Mouse (Mus musculus) MEL (cell line): Measurements from ENCODE around the gene Kcnmb2. TPM values are rescaled to one million over a fixed set of nuclear protein-coding genes. Genes with fewer than 3 reads are reported as not detected.

ENCODE experiments used
- DNase-seq: peaks from one replicate; pipeline ENCODE4 v3.0.0; 2011; ENCODE audit warnings: low read depth, low spot score
- H3K27ac ChIP-seq: 2 replicates; pipeline ENCODE4 v1.5.1; 2012; ENCODE audit warnings: low read depth, mild to moderate bottlenecking, control low read depth, low read length, moderate library complexity; ENCODE audit not compliant: control insufficient read depth
- H3K27me3 ChIP-seq, 2 experiments: fragments of 150-350 bp in 1 of 2; sonication (generic) in 1 of 2; 2 replicates each; pipeline ENCODE4 v1.6.1; 2012; ENCODE audit warnings: low read length in 2 of 2, mild to moderate bottlenecking in 2 of 2, improper control_type of control experiment in 1 of 2, moderate library complexity in 1 of 2; ENCODE audit not compliant: insufficient read depth in 2 of 2, control insufficient read depth in 1 of 2
- H3K36me3 ChIP-seq, 2 experiments: 2 replicates each; pipeline ENCODE4 v1.6.1; 2012 to 2014; ENCODE audit warnings: low read length in 2 of 2, improper control_type of control experiment in 1 of 2, inconsistent platforms in 1 of 2, mild to moderate bottlenecking in 1 of 2; ENCODE audit not compliant: insufficient read depth in 2 of 2, control insufficient read depth in 1 of 2
- H3K4me1 ChIP-seq, 2 experiments: fragments of 150-350 bp in 1 of 2; sonication (generic) in 1 of 2; 2 replicates each; pipeline ENCODE4 v1.6.1; 2012; ENCODE audit warnings: low read length in 2 of 2, improper control_type of control experiment in 1 of 2, mild to moderate bottlenecking in 1 of 2; ENCODE audit not compliant: insufficient read depth in 2 of 2, control insufficient read depth in 1 of 2
- H3K4me3 ChIP-seq, 2 experiments: fragments of 150-350 bp in 1 of 2; sonication (generic) in 1 of 2; 2 replicates each; pipeline ENCODE4 v1.5.1; 2012; ENCODE audit warnings: low read depth in 2 of 2, low read length in 2 of 2, mild to moderate bottlenecking in 2 of 2, moderate library complexity in 2 of 2, control low read depth in 1 of 2, improper control_type of control experiment in 1 of 2; ENCODE audit not compliant: control insufficient read depth in 1 of 2, insufficient read depth in 1 of 2
- H3K79me2 ChIP-seq: 2 replicates; pipeline ENCODE4 v1.6.1; 2012; ENCODE audit warnings: mild to moderate bottlenecking, low read length, moderate library complexity; ENCODE audit not compliant: control insufficient read depth, poor library complexity, insufficient read depth
- H3K9ac ChIP-seq: 2 replicates; pipeline ENCODE4 v1.6.1; 2012; ENCODE audit warnings: low read depth, mild to moderate bottlenecking, control low read depth, low read length, moderate library complexity; ENCODE audit not compliant: control insufficient read depth, poor library complexity, severe bottlenecking
- H3K9me3 ChIP-seq: fragments of 150-350 bp; sonication (generic); replicated peaks from 2 replicates; pipeline ENCODE4 v1.6.1; 2012; ENCODE audit warnings: mild to moderate bottlenecking, low read length, improper control_type of control experiment, moderate library complexity; ENCODE audit not compliant: insufficient read depth
- CHD1 ChIP-seq: IDR thresholded peaks from 2 replicates; pipeline ENCODE4 v1.6.1; 2012; ENCODE audit warnings: low read depth, mild to moderate bottlenecking, inconsistent platforms, low read length, improper control_type of control experiment
- CHD2 ChIP-seq: IDR thresholded peaks from 2 replicates; pipeline ENCODE4 v1.6.1; 2011; ENCODE audit warnings: low read length, improper control_type of control experiment
- CTCF ChIP-seq, 3 experiments: IDR thresholded peaks in 2 of 3; conservative IDR thresholded peaks in 1 of 3; 2 replicates each; pipeline ENCODE4 v1.5.1; 2011 to 2012; ENCODE audit warnings: low read length in 3 of 3, low read depth in 2 of 3, mild to moderate bottlenecking in 2 of 3, improper control_type of control experiment in 1 of 3, inconsistent platforms in 1 of 3, mixed read lengths in 1 of 3, moderate library complexity in 1 of 3; ENCODE audit not compliant: control insufficient read depth in 1 of 3, insufficient read depth in 1 of 3, poor library complexity in 1 of 3, severe bottlenecking in 1 of 3
- E2F4 ChIP-seq: IDR thresholded peaks from 2 replicates; pipeline ENCODE4 v1.6.1; 2011; ENCODE audit warnings: low read depth, low read length, improper control_type of control experiment, borderline replicate concordance
- ELF1 ChIP-seq: IDR thresholded peaks from 2 replicates; pipeline ENCODE4 v1.6.1; 2014; ENCODE audit warnings: low read depth, mild to moderate bottlenecking, inconsistent platforms, low read length, improper control_type of control experiment, moderate library complexity
- ETS1 ChIP-seq: IDR thresholded peaks from 2 replicates; pipeline ENCODE4 v1.6.1; 2012; ENCODE audit warnings: low read depth, mild to moderate bottlenecking, inconsistent platforms, low read length, improper control_type of control experiment, moderate library complexity
- KAT2A ChIP-seq: conservative IDR thresholded peaks from 2 replicates; pipeline ENCODE4 v1.6.1; 2012; ENCODE audit warnings: low read depth, low read length, improper control_type of control experiment, inconsistent platforms
- MAFK ChIP-seq: IDR thresholded peaks from 2 replicates; pipeline ENCODE4 v1.6.1; 2011; ENCODE audit warnings: low read depth, mild to moderate bottlenecking, low read length, improper control_type of control experiment, borderline replicate concordance
- MEF2A ChIP-seq: IDR thresholded peaks from 2 replicates; pipeline ENCODE4 v1.6.1; 2014; ENCODE audit warnings: low read depth, mild to moderate bottlenecking, inconsistent platforms, low read length, improper control_type of control experiment; ENCODE audit not compliant: poor library complexity, insufficient replicate concordance, severe bottlenecking; ENCODE audit errors: extremely low read depth
- MXI1 ChIP-seq: IDR thresholded peaks from 2 replicates; pipeline ENCODE4 v1.6.1; 2011; ENCODE audit warnings: mild to moderate bottlenecking, low read depth, low read length, improper control_type of control experiment
- MYC ChIP-seq: IDR thresholded peaks from 2 replicates; pipeline ENCODE4 v1.6.1; 2011; ENCODE audit warnings: low read depth, mild to moderate bottlenecking, low read length, improper control_type of control experiment, moderate library complexity
- NRF1 ChIP-seq: IDR thresholded peaks from 2 replicates; pipeline ENCODE4 v1.6.1; 2014; ENCODE audit warnings: low read depth, mild to moderate bottlenecking, inconsistent platforms, low read length, improper control_type of control experiment, moderate library complexity; ENCODE audit not compliant: poor library complexity, insufficient read depth, severe bottlenecking
- POLR2AphosphoS2 ChIP-seq: IDR thresholded peaks from 2 replicates; pipeline ENCODE4 v1.6.1; 2011; ENCODE audit warnings: low read length, improper control_type of control experiment
- RAD21 ChIP-seq: IDR thresholded peaks from 2 replicates; pipeline ENCODE4 v1.6.1; 2011; ENCODE audit warnings: mild to moderate bottlenecking, low read depth, low read length, improper control_type of control experiment
- SIN3A ChIP-seq: IDR thresholded peaks from 2 replicates; pipeline ENCODE4 v1.6.1; 2012; ENCODE audit warnings: low read length, improper control_type of control experiment, inconsistent platforms
- TCF12 ChIP-seq: IDR thresholded peaks from 2 replicates; pipeline ENCODE4 v1.6.1; 2014; ENCODE audit warnings: low read depth, mild to moderate bottlenecking, inconsistent platforms, low read length, improper control_type of control experiment, moderate library complexity
- UBTF ChIP-seq: IDR thresholded peaks from 2 replicates; pipeline ENCODE4 v1.6.1; 2012; ENCODE audit warnings: low read depth, mild to moderate bottlenecking, inconsistent platforms, low read length, improper control_type of control experiment, moderate library complexity, borderline replicate concordance; ENCODE audit not compliant: insufficient read depth
- USF2 ChIP-seq, 2 experiments: IDR thresholded peaks; 2 replicates each; pipeline ENCODE4 v1.6.1; 2011 to 2012; ENCODE audit warnings: improper control_type of control experiment in 2 of 2, low read length in 2 of 2, borderline replicate concordance in 1 of 2, inconsistent platforms in 1 of 2, low read depth in 1 of 2, mild to moderate bottlenecking in 1 of 2; ENCODE audit not compliant: insufficient read depth in 1 of 2
- ZKSCAN1 ChIP-seq: IDR thresholded peaks from 2 replicates; pipeline ENCODE4 v1.6.1; 2012; ENCODE audit warnings: low read depth, mild to moderate bottlenecking, inconsistent platforms, low read length, improper control_type of control experiment, moderate library complexity
- ZNF384 ChIP-seq: IDR thresholded peaks from 2 replicates; pipeline ENCODE4 v1.6.1; 2012; ENCODE audit warnings: low read depth, mild to moderate bottlenecking, inconsistent platforms, low read length, improper control_type of control experiment
- polyA plus RNA-seq, 2 experiments: library from polyadenylated mRNA; stranded (reverse) in 1 of 2; unstranded in 1 of 2; fragments of >175 nt in 1 of 2; fragments of >200 nt in 1 of 2; gene quantifications; 2 replicates each; pipeline versions ENCODE4 v1.2.1 to v1.2.4; 2012; ENCODE audit warnings: low replicate concordance in 2 of 2, low read depth in 1 of 2; ENCODE audit not compliant: insufficient read length in 2 of 2, insufficient read depth in 1 of 2, missing spikeins in 1 of 2
- total RNA-seq: library from RNA; depleted of rRNA; stranded (reverse); fragments of 300-350 nt; gene quantifications from 2 replicates; pipeline ENCODE4 v1.2.3, GENCODE M21; 2012; rRNA removed

Kcnmb2 gene
- total RNA-seq (not detected in 2 replicates), polyA plus RNA-seq (not detected)

DNA sequence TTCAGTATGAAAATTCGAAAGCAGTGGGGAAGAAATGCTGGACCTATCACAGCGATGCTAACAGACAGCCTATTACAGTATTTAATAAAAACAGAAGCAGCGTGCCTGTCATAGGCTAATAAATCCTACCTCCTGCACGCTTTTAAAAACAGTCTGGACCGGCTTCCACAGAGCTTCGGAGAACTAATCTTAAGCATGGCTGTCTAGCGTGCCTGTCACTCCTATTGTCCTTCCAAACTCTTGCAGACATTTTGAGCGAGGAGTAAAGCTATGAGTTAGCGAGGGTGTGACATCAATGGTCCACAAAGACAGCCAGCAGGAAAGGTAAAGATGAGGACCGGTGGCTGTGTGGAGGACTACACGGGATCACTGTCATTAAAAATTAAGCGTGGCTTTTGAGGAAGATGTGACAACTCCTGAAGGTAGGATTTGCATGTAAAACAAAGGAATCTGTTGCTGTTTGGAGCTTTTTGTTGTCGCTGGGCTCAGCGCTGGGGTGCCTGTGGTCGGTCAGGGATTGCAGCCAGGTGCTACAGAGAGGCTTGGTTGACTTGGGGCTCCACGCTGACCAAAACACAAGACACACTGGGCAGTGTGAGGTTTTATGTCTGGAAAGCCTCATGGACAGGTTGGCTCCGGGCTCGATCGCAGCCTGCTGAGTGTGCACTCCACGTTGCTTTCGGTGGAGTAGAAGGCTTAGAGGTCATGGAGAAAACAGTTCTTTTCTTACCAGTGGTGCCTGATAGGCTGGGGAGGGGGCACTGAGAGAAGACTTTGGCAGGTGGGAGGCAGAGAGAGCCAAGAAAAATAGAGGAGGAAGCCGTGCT lies at the start of gene Kcnmb2:
TSS of gene Kcnmb2 (plus strand) at position 4 of the 827 bp plus-strand sequence.
- Histone ChIP-seq H3K9ac (no peak within 1 kb of the TSS), H3K27ac (no peak within 1 kb of the TSS), H3K4me3 (no peak within 1 kb of the TSS), H3K27me3 (no peaks in the 10 kb centered on the region), H3K4me1 (no peaks in the 10 kb centered on the region), H3K9me3 (no peaks in the 10 kb centered on the region), H3K79me2 (no peaks in the 10 kb centered on the region), H3K36me3 (no peaks in the 10 kb centered on the region)
- DNase-seq = no peak
- no peak for TF ChIP-seq RAD21
- TF ChIP-seq MAFK = no peak
- no peak for TF ChIP-seq MYC
- TF ChIP-seq KAT2A = no peak
- no peak for TF ChIP-seq TCF12
- no peak for TF ChIP-seq CTCF (IDR thresholded peaks at IDR 0.05 in 2 of 3, conservative IDR thresholded peaks at IDR 0.05 in 1 of 3; ENCODE audit: control insufficient read depth in 1 of 3, insufficient read depth in 1 of 3, low read depth in 2 of 3, low read length in 3 of 3, poor library complexity in 1 of 3, severe bottlenecking in 1 of 3)
- no peak for TF ChIP-seq NRF1
- no peak for TF ChIP-seq CHD1
- no peak for TF ChIP-seq MXI1
- no peak for TF ChIP-seq ETS1
- TF ChIP-seq E2F4 = no peak
- no peak for TF ChIP-seq UBTF

DNA sequence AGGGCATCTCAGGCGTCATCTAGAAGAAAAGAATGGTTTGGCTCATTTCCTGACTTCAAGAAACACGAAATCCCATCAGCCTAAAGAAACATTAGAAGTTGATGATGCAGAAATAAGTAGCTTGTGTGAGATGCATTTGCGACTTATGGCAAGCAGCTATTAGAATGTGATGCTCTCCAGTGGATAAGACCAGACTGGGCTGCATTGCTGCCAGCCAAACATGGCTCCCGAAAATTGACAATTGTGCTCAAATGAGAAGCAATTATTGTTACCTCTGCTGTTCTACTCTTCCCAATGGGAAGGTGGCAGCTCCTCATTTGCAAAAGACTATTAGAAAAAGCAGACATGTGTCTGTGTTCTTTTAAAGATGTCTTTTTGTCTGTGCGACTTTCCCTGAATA lies 38.8 kb upstream of the Kcnmb2 start:
- no peaks in the 10 kb centered on the region for H3K9me3 ChIP-seq
- no peaks in the 10 kb centered on the region for H3K79me2 ChIP-seq
- H3K27me3 ChIP-seq = no peaks in the 10 kb centered on the region
- H3K4me3 ChIP-seq = no peak overlapping the region
- no peak for DNase-seq
- TF ChIP-seq CHD1 (no peak), MEF2A (no peak), KAT2A (no peak), CHD2 (no peak), MYC (no peak), ZNF384 (no peak), RAD21 (no peak), UBTF (no peak), CTCF (IDR thresholded peaks at IDR 0.05 in 2 of 3, conservative IDR thresholded peaks at IDR 0.05 in 1 of 3; ENCODE audit: control insufficient read depth in 1 of 3, insufficient read depth in 1 of 3, low read depth in 2 of 3, low read length in 3 of 3, poor library complexity in 1 of 3, severe bottlenecking in 1 of 3) (no peak), MAFK (no peak), USF2 (IDR thresholded peaks at IDR 0.05; ENCODE audit: borderline replicate concordance in 1 of 2, insufficient read depth in 1 of 2, low read depth in 1 of 2, low read length in 2 of 2) (no peak), ZKSCAN1 (no peak), ELF1 (no peak), SIN3A (no peak), MXI1 (no peak), POLR2AphosphoS2 (no peak)
- no peak overlapping the region for H3K9ac ChIP-seq
- H3K27ac ChIP-seq = no peak overlapping the region
- H3K36me3 ChIP-seq = no peaks in the 10 kb centered on the region
- H3K4me1 ChIP-seq = no peaks in the 10 kb centered on the region
